Mouse (Mus musculus) hindbrain, embryonic 14.5 days (tissue): ENCODE measurements at regions not wholly inside any gene's neighbourhood (a gene's known extent, or its start where the extent isn't known, plus 50 kb on each side); places are given as distances from the start of the nearest gene placed in this dataset.

Source experiments
- ATAC-seq: fragments of 200-750 bp; cut with Nextera tagmentation; 2 replicates; pipeline ENCODE4 v1.8.0; 2017; ENCODE audit warnings: moderate number of reproducible peaks, mild to moderate bottlenecking, moderate TSS enrichment, moderate library complexity; ENCODE audit not compliant: low FRiP score
- DNase-seq: peaks from one replicate; pipeline ENCODE4 v3.0.0-alpha.2; 2015; ENCODE audit warnings: low spot score
- H3K27ac ChIP-seq: fragments of 300-500 bp; sonication (generic); 2 replicates; pipeline ENCODE4 v1.5.1; 2014; ENCODE audit warnings: mild to moderate bottlenecking, moderate library complexity
- H3K27me3 ChIP-seq: fragments of 300-500 bp; sonication (generic); 2 replicates; pipeline ENCODE4 v1.6.1; 2014; ENCODE audit warnings: mild to moderate bottlenecking, low read length, mixed read lengths; ENCODE audit not compliant: control insufficient read depth, insufficient read depth
- H3K36me3 ChIP-seq: fragments of 300-500 bp; sonication (generic); replicated peaks from 2 replicates; pipeline ENCODE4 v1.6.1; 2014; ENCODE audit not compliant: control insufficient read depth, insufficient read depth
- H3K4me1 ChIP-seq: fragments of 300-500 bp; sonication (generic); replicated peaks from 2 replicates; pipeline ENCODE4 v1.6.1; 2014; ENCODE audit warnings: antibody characterized with exemption, low read length, mixed read lengths; ENCODE audit not compliant: control insufficient read depth, insufficient read depth
- H3K4me2 ChIP-seq: fragments of 300-500 bp; sonication (generic); replicated peaks from 2 replicates; pipeline ENCODE4 v1.6.1; 2014; ENCODE audit warnings: mild to moderate bottlenecking, moderate library complexity
- H3K4me3 ChIP-seq: fragments of 300-500 bp; sonication (generic); replicated peaks from 2 replicates; pipeline ENCODE4 v1.5.1; 2014; ENCODE audit warnings: mild to moderate bottlenecking, low read length
- H3K9ac ChIP-seq: fragments of 300-500 bp; sonication (generic); 2 replicates; pipeline ENCODE4 v1.6.1; 2014
- H3K9me3 ChIP-seq: fragments of 300-500 bp; sonication (generic); 2 replicates; pipeline ENCODE4 v1.6.1; 2016; ENCODE audit warnings: low read length; ENCODE audit not compliant: control insufficient read depth
- WGBS: fragments of 180-500 bp; shearing (Covaris S2); extraction: QIAGEN DNeasy Blood & Tissue Kit; methylation state at CpG from one replicate; pipeline ENCODE4 v1.1.7; 2014; 5-methylcytosine and 5-hydroxymethylcytosine counted together

DNA sequence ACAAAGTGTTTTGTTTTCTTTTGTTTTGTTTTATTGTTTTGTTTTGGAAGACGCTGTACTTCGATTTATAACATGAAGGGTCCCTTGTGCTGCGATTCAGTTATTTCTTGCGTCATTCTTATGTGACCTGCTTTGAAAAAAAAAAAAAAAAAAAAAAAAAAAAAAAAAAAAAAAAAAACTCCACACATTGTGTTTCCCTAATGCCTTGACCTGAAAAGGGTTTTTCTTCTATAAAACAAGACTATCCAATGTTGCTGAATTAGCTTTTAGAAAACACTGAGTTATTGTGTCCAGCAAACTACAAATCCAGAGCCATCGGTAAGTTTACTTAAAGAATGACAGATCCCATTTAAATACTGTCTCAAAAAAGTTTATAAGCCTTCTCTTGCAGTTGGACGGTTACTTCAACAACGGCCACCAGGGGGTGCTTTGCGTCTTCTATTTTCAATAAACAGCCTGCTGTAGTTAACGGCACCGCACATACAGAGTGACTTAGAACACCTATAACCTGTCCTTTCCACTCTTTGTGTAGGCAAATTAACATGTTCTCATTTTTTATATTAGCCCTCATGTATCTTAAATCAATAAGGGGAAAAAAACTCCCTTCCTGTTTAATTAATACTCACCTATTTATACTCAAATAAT lies 103.9 kb upstream of the Cxadr start:
- 15% methylated on average over 10 of the region's 10 CpGs for WGBS
- ATAC-seq: peak; percentile 68; the same call in 1 of the 2 replicates
- H3K4me1 ChIP-seq: no peaks in the 10 kb centered on the region; the same call in 1 of the 2 replicates

DNA sequence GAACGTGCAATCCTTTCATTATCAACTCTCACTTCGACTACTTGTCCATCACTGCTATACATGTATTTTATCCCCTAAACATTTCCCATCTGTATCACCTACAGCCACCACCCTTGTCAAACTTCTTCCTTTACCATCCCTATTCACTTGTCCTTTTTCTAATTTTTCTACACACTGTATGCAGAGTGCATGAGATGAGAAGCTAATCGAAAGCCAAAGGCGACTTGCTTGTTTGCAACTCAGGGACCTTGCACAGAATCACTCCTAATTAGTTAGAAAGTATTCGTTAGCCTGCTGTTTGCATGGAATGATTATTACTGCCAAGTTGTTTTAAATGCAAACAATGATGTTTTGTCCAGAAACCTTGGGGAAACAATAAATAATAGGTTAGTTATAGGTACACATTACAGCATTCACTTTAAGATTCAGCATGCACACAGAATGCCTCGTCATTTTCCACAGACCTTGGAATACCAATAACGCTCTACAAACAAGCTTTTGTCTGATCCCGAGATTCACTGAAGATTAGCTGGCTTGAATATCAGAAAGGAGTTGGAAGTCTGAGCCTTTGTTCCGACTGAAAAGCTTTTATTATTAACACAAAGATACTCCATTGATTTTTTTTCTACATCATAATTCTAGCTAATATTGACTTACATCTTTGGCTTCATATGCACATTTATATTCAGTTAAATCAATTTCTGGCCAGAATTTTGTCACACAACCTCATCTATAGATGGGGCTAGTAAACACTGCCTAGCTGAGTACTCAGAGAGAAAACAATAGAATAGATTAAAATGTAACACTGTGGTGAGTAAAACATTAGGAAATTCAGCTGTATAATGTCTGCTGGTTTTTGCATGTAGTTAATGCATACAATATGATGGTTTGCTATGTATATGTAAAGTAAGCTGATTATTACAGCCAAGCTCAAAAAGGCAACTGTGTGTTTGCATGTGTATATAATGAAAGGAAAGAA lies 130.4 kb upstream of the Cxadr start:
- no peaks in the 10 kb centered on the region for H3K36me3 ChIP-seq
- DNase-seq (peak; percentile 23), ATAC-seq (no peak)
- no peak overlapping the region for H3K4me3 ChIP-seq
- H3K27me3 ChIP-seq: no peaks in the 10 kb centered on the region
- no peak overlapping the region for H3K9ac ChIP-seq
- 64% methylated on average over 9 of the region's 9 CpGs for WGBS
- no peaks in the 10 kb centered on the region for H3K9me3 ChIP-seq
- H3K4me1 ChIP-seq: no peaks in the 10 kb centered on the region
- no peak overlapping the region for H3K4me2 ChIP-seq
- H3K27ac ChIP-seq: peak overlapping the region; percentile 66

More for the DNA sequence above, 103.9 kb upstream of the Cxadr start:
- Histone ChIP-seq H3K27me3 (no peaks in the 10 kb centered on the region), H3K36me3 (no peaks in the 10 kb centered on the region), H3K9me3 (no peaks in the 10 kb centered on the region), H3K4me3 (no peak overlapping the region), H3K4me2 (no peak overlapping the region), H3K27ac (no peak overlapping the region), H3K9ac (no peak overlapping the region)
- DNase-seq: peak; percentile 95

DNA sequence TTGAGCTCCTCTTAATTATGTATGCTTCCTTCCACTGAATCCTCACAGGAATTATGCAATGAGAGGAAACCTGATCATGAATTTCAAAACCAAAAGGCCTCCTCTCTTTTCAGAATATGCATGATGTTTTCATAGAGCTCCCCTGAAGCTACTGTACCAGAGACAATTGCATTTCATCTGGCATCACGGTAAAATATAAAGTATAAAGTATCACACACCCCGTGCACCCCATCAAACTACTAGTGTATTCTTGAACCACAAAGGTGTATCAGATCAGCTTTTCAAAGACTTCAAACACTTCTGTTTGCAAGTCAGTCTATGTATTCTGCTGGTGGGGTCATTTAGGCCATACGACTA lies 144.4 kb upstream of the Cxadr start:
- Histone ChIP-seq H3K4me3 (no peak overlapping the region), H3K9me3 (no peaks in the 10 kb centered on the region), H3K4me2 (peak overlapping the region; percentile 36; the same call in 1 of the 2 replicates), H3K36me3 (no peaks in the 10 kb centered on the region), H3K9ac (peak overlapping the region; percentile 32; the same call in 1 of the 2 replicates), H3K27me3 (no peaks in the 10 kb centered on the region), H3K27ac (peak overlapping the region; percentile 87), H3K4me1 (peaks cover 9% of the 10 kb centered on the region; the same call in 1 of the 2 replicates)
- 56% methylated on average over 3 of the region's 3 CpGs for WGBS
- no peak for ATAC-seq
- DNase-seq: no peak

DNA sequence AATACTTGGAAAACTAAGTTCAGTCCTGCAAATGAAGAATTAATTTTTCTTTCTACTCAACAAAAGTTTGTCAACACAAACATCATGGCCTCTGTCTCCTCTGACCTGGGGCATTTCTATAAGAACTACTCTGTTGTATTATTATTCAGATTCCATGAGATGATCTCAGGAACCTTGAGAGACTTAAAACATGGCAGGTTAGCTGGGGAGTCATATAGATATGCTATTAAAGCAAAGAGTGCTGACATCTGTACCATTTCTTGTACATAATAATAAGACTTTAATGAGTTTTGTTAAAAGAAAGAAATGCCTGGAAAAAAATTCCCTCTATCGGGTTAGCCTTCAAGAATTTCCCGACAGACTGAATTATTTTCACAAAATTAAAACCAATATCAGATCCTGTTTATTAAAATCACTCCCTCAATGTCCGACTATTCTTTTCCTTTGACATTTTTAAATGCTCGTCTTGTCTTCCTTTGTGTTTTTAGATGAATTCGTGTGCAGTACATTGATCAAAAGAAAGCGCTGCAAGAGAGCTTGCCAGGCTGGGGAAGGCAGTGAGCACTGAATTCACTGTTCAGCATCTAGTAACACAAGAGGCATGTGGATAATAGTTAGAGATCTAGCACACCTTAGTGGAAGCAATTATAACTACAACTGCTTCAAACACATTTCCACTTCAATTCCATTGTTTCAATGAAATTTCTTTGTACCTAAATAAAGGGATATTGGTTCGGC lies 145.0 kb upstream of the Cxadr start:
- Histone ChIP-seq H3K4me2 (peak overlapping the region; percentile 36), H3K27me3 (no peaks in the 10 kb centered on the region), H3K9ac (peak overlapping the region; percentile 51), H3K4me1 (peaks cover 9% of the 10 kb centered on the region; the same call in 1 of the 2 replicates), H3K4me3 (no peak overlapping the region), H3K36me3 (no peaks in the 10 kb centered on the region), H3K27ac (peak overlapping the region; percentile 87), H3K9me3 (no peaks in the 10 kb centered on the region)
- peak; percentile 85 for DNase-seq
- 14% methylated on average over 7 of the region's 7 CpGs for WGBS
- ATAC-seq: peak; percentile 96

DNA sequence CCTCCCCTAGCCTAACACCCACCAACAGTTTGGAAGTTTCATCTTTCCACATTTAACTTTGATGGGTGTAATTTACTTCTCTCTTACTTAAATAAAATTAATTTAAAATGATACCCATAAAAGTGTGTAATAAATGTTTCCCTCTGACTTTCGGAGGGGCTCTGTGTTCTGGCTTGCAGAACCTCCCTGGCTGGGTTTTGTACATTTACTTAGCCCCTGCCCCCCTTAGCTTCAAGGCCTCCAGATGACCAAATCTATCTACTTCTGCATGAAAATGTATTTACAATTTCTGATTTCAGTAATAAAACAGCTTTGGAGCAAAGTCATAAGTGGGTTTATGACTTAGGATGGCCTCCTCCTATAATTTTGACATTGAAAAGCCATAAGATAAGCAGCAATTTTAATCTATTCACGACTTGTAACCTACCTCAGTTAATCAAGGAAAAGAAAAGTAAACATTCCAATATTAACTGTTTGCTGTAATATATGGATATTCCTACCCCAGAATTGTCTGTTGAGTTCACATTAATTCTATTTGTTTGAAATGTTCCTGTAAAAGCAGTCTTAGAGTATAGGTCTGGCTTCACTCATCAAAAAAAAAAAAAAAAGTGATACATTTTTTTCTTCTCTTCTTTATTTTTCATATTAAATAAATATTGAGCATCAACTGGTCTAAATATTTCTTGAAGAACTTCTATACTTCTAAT lies 147.2 kb upstream of the Cxadr start:
- H3K27me3 ChIP-seq: no peaks in the 10 kb centered on the region
- WGBS: 82% methylated on average over 2 of the region's 2 CpGs
- H3K9me3 ChIP-seq: no peaks in the 10 kb centered on the region
- H3K4me1 ChIP-seq: peaks cover 9% of the 10 kb centered on the region; the same call in 1 of the 2 replicates
- no peak overlapping the region for H3K4me2 ChIP-seq
- DNase-seq (no peak), ATAC-seq (no peak)
- H3K36me3 ChIP-seq: no peaks in the 10 kb centered on the region
- no peak overlapping the region for H3K27ac ChIP-seq
- no peak overlapping the region for H3K4me3 ChIP-seq
- H3K9ac ChIP-seq: no peak overlapping the region

DNA sequence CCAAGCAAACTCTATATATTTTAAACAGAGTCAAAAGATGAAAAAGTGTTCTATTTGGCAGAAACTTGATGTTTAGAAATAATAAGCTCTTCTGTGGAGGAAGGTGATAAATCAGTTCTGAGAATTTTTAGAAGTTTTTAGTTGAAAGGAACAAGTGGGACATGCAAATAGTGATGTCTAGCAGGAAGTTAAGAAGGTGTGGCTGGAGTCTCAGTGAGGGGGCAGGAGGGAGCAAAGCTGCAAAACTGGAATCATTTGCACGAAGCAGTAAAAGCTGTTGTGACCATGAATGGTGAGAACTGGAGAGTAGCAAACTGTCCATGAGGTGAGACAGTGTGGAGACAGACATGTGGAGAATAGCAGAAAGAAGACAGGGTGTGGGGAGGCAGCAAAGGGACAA lies 157.1 kb upstream of the Cxadr start:
- peaks cover 13% of the 10 kb centered on the region for H3K9me3 ChIP-seq
- H3K4me3 ChIP-seq: no peak overlapping the region
- H3K27ac ChIP-seq: no peak overlapping the region
- WGBS: 89% methylated on average over 1 of the region's 1 CpGs
- H3K27me3 ChIP-seq: no peaks in the 10 kb centered on the region
- H3K4me2 ChIP-seq: no peak overlapping the region
- no peak overlapping the region for H3K9ac ChIP-seq
- H3K36me3 ChIP-seq: no peaks in the 10 kb centered on the region
- DNase-seq (no peak), ATAC-seq (no peak)
- H3K4me1 ChIP-seq: no peaks in the 10 kb centered on the region

DNA sequence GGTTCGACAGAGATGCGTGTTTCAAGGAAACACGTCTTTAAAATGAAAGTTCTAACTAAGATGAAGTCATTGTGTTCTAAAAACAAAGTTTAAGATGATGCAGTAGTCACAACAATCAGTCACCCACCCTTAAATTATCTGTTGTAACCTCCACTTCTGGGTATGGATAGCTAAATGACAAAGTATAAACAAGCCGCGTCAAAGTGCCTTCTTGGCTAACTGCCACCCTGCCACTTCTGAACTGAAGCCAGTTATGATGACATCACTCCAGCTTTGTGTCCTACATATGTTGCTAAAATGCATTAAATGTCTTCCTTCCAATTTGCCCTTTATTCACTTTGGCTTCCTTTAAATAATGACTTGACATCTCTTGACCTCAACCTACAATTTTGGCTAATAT lies 165.8 kb upstream of the Cxadr start:
- 85% methylated on average over 5 of the region's 5 CpGs for WGBS
- DNase-seq (no peak), ATAC-seq (no peak)
- Histone ChIP-seq H3K4me1 (no peaks in the 10 kb centered on the region), H3K36me3 (no peaks in the 10 kb centered on the region), H3K27me3 (no peaks in the 10 kb centered on the region), H3K4me2 (no peak overlapping the region), H3K9me3 (peaks cover 8% of the 10 kb centered on the region), H3K4me3 (no peak overlapping the region), H3K27ac (no peak overlapping the region), H3K9ac (no peak overlapping the region)

DNA sequence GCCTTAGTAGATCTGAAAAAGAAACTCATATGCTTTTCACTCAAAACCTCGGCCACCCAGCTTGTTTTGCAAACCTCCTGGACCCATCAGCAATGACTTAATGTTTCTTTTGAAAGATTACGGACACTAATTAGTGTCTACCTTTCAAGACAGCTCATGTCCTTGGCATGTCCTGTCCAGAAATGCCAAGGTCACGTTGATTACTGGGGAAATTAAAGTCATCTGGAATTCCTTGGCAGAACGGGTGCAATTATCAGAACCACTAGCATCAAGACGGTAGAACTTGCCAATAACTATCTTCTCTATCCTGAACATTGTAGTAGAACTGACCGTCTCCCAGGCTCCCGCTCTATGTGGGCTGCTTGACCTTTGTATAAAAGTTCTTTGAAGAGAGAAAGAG lies 166.8 kb upstream of the Cxadr start:
- Histone ChIP-seq H3K9me3 (peaks cover 3% of the 10 kb centered on the region), H3K36me3 (no peaks in the 10 kb centered on the region), H3K27ac (no peak overlapping the region), H3K4me1 (no peaks in the 10 kb centered on the region), H3K27me3 (no peaks in the 10 kb centered on the region), H3K4me2 (no peak overlapping the region), H3K4me3 (no peak overlapping the region), H3K9ac (no peak overlapping the region)
- ATAC-seq (no peak), DNase-seq (no peak)
- WGBS: 87% methylated on average over 7 of the region's 7 CpGs
